Mouse (Mus musculus) midbrain, embryonic 14.5 days (tissue): Measurements from ENCODE around the gene Slco3a1. TPM values are rescaled to one million over a fixed set of nuclear protein-coding genes. Genes with fewer than 3 reads are reported as not detected.

Experiments
- ATAC-seq: fragments of 200-750 bp; cut with Nextera tagmentation; 2 replicates; pipeline ENCODE4 v1.8.0; 2017; ENCODE audit warnings: moderate number of reproducible peaks, moderate library complexity; ENCODE audit not compliant: low FRiP score, low TSS enrichment
- DNase-seq: peaks from one replicate; pipeline ENCODE4 v3.0.0-alpha.2; 2015
- H3K27ac ChIP-seq: fragments of 300-500 bp; sonication (generic); replicated peaks from 2 replicates; pipeline ENCODE4 v1.5.1; 2014; ENCODE audit warnings: mild to moderate bottlenecking, low read depth, low read length, moderate library complexity
- H3K27me3 ChIP-seq: fragments of 300-500 bp; sonication (generic); 2 replicates; pipeline ENCODE4 v1.6.1; 2014; ENCODE audit warnings: low read length, control low read depth, mixed read lengths; ENCODE audit not compliant: control insufficient read depth, insufficient read depth
- H3K36me3 ChIP-seq: fragments of 300-500 bp; sonication (generic); 2 replicates; pipeline ENCODE4 v1.6.1; 2014; ENCODE audit warnings: low read length, control low read depth; ENCODE audit not compliant: control insufficient read depth, insufficient read depth
- H3K4me1 ChIP-seq: fragments of 300-500 bp; sonication (generic); 2 replicates; pipeline ENCODE4 v1.6.1; 2014; ENCODE audit warnings: mild to moderate bottlenecking, antibody characterized with exemption, low read length, control low read depth; ENCODE audit not compliant: control insufficient read depth, insufficient read depth
- H3K4me2 ChIP-seq: fragments of 300-500 bp; sonication (generic); 2 replicates; pipeline ENCODE4 v1.6.1; 2014; ENCODE audit warnings: mild to moderate bottlenecking, low read length, moderate library complexity
- H3K4me3 ChIP-seq: fragments of 300-500 bp; sonication (generic); replicated peaks from 2 replicates; pipeline ENCODE4 v1.5.1; 2014; ENCODE audit warnings: low read depth, low read length
- H3K9ac ChIP-seq: fragments of 300-500 bp; sonication (generic); replicated peaks from 2 replicates; pipeline ENCODE4 v1.6.1; 2014; ENCODE audit warnings: mild to moderate bottlenecking, low read length, moderate library complexity
- H3K9me3 ChIP-seq: fragments of 300-500 bp; sonication (generic); 2 replicates; pipeline ENCODE4 v1.6.1; 2016; ENCODE audit warnings: low read length, control low read depth, mixed read lengths; ENCODE audit not compliant: control insufficient read depth
- WGBS: fragments of 180-500 bp; shearing (Covaris S2); extraction: QIAGEN DNeasy Blood & Tissue Kit; methylation state at CpG from one replicate; pipeline ENCODE4 v1.1.7; 2014; 5-methylcytosine and 5-hydroxymethylcytosine counted together
- polyA plus RNA-seq: library from polyadenylated mRNA; unstranded; fragments of >200 nt; fragmentation: Nextera tagmentation; extraction: Ambion mirVana; gene quantifications from 2 replicates; pipeline ENCODE4 v1.2.1, GENCODE M21; 2014

Slco3a1 gene
- polyA plus RNA-seq, 1 experiment from 2014 or later = 18.9 TPM

- 24% methylated on average over 4 of the region's 4 CpGs for WGBS
- Histone ChIP-seq H3K4me2 (no peak overlapping the region), H3K36me3 (no peaks in the 10 kb centered on the region), H3K4me3 (no peak overlapping the region), H3K4me1 (no peaks in the 10 kb centered on the region), H3K9me3 (no peaks in the 10 kb centered on the region), H3K27me3 (no peaks in the 10 kb centered on the region), H3K9ac (no peak overlapping the region), H3K27ac (no peak overlapping the region)
- ATAC-seq (no peak), DNase-seq (peak; percentile 61)
These were observed 92.1 kb downstream of the Slco3a1 start for GRCm38 (mm10) chr7:74462451-74462850.

GRCm38 (mm10) chr7:74461736-74462135 is 92.8 kb downstream of the Slco3a1 start:
- H3K4me3 ChIP-seq = no peak overlapping the region
- 87% methylated on average over 5 of the region's 5 CpGs for WGBS
- H3K36me3 ChIP-seq = no peaks in the 10 kb centered on the region
- DNase-seq (no peak), ATAC-seq (no peak)
- no peak overlapping the region for H3K4me2 ChIP-seq
- no peaks in the 10 kb centered on the region for H3K4me1 ChIP-seq
- no peaks in the 10 kb centered on the region for H3K9me3 ChIP-seq
- no peaks in the 10 kb centered on the region for H3K27me3 ChIP-seq
- no peak overlapping the region for H3K9ac ChIP-seq
- no peak overlapping the region for H3K27ac ChIP-seq

- 96% methylated on average over 1 of the region's 1 CpGs for WGBS
- no peak for DNase-seq
- no peaks in the 10 kb centered on the region for H3K36me3 ChIP-seq
These were observed 93.4 kb downstream of the Slco3a1 start for GRCm38 (mm10) chr7:74461146-74461545.

GRCm38 (mm10) chr7:74459812-74460211 is 94.8 kb downstream of the Slco3a1 start:
- no peak for ATAC-seq
- WGBS = 88% methylated on average over 3 of the region's 3 CpGs

More at GRCm38 (mm10) chr7:74461146-74461545, 93.4 kb downstream of the Slco3a1 start:
- Histone ChIP-seq H3K4me2 (no peak overlapping the region), H3K4me1 (no peaks in the 10 kb centered on the region), H3K27me3 (no peaks in the 10 kb centered on the region), H3K9ac (no peak overlapping the region), H3K9me3 (no peaks in the 10 kb centered on the region), H3K4me3 (no peak overlapping the region), H3K27ac (no peak overlapping the region)
- ATAC-seq = no peak

GRCm38 (mm10) chr7:74459277-74459676 is 95.3 kb downstream of the Slco3a1 start:
- 90% methylated on average over 5 of the region's 5 CpGs for WGBS
- no peak overlapping the region for H3K4me3 ChIP-seq
- H3K4me2 ChIP-seq = no peak overlapping the region
- no peak for ATAC-seq
- no peak overlapping the region for H3K27ac ChIP-seq
- H3K9ac ChIP-seq = no peak overlapping the region
- DNase-seq = no peak
- H3K9me3 ChIP-seq = no peaks in the 10 kb centered on the region
- no peaks in the 10 kb centered on the region for H3K4me1 ChIP-seq
- no peaks in the 10 kb centered on the region for H3K27me3 ChIP-seq
- H3K36me3 ChIP-seq = no peaks in the 10 kb centered on the region

More at GRCm38 (mm10) chr7:74459812-74460211, 94.8 kb downstream of the Slco3a1 start:
- Histone ChIP-seq H3K9ac (no peak overlapping the region), H3K4me2 (no peak overlapping the region), H3K4me3 (no peak overlapping the region), H3K27ac (no peak overlapping the region), H3K9me3 (no peaks in the 10 kb centered on the region), H3K4me1 (no peaks in the 10 kb centered on the region), H3K27me3 (no peaks in the 10 kb centered on the region), H3K36me3 (no peaks in the 10 kb centered on the region)
- DNase-seq = no peak

- ATAC-seq (no peak), DNase-seq (no peak)
- no peaks in the 10 kb centered on the region for H3K4me1 ChIP-seq
- H3K27ac ChIP-seq = no peak overlapping the region
- no peaks in the 10 kb centered on the region for H3K9me3 ChIP-seq
- H3K27me3 ChIP-seq = no peaks in the 10 kb centered on the region
- H3K4me3 ChIP-seq = no peak overlapping the region
- H3K36me3 ChIP-seq = no peaks in the 10 kb centered on the region
- 82% methylated on average over 8 of the region's 8 CpGs for WGBS
- H3K4me2 ChIP-seq = no peak overlapping the region
- no peak overlapping the region for H3K9ac ChIP-seq
These were observed 95.9 kb downstream of the Slco3a1 start for GRCm38 (mm10) chr7:74458475-74459221.

- Histone ChIP-seq H3K9ac (no peak overlapping the region), H3K4me2 (no peak overlapping the region), H3K4me1 (no peaks in the 10 kb centered on the region), H3K4me3 (no peak overlapping the region), H3K9me3 (no peaks in the 10 kb centered on the region), H3K27me3 (no peaks in the 10 kb centered on the region), H3K36me3 (no peaks in the 10 kb centered on the region), H3K27ac (no peak overlapping the region)
- no peak for ATAC-seq
- no peak for DNase-seq
- WGBS = 85% methylated on average over 5 of the region's 5 CpGs
These were observed 97.1 kb downstream of the Slco3a1 start for GRCm38 (mm10) chr7:74457347-74457975.

- Histone ChIP-seq H3K36me3 (no peaks in the 10 kb centered on the region), H3K4me1 (no peaks in the 10 kb centered on the region), H3K9me3 (no peaks in the 10 kb centered on the region), H3K27ac (no peak overlapping the region), H3K4me3 (no peak overlapping the region), H3K27me3 (no peaks in the 10 kb centered on the region), H3K9ac (no peak overlapping the region), H3K4me2 (no peak overlapping the region)
- ATAC-seq (no peak), DNase-seq (no peak)
- 89% methylated on average over 2 of the region's 2 CpGs for WGBS
These were observed 97.8 kb downstream of the Slco3a1 start for GRCm38 (mm10) chr7:74456781-74457180.

GRCm38 (mm10) chr7:74451047-74451446 is 103.5 kb downstream of the Slco3a1 start:
- Histone ChIP-seq H3K9ac (no peak overlapping the region), H3K9me3 (no peaks in the 10 kb centered on the region), H3K27ac (no peak overlapping the region), H3K4me2 (no peak overlapping the region), H3K4me3 (no peak overlapping the region), H3K4me1 (no peaks in the 10 kb centered on the region), H3K36me3 (no peaks in the 10 kb centered on the region), H3K27me3 (no peaks in the 10 kb centered on the region)
- no peak for ATAC-seq
- WGBS = 67% methylated on average over 2 of the region's 2 CpGs
- DNase-seq = no peak
